Mouse (Mus musculus): ENCODE measurements around the gene Iqsec3.

DNA sequence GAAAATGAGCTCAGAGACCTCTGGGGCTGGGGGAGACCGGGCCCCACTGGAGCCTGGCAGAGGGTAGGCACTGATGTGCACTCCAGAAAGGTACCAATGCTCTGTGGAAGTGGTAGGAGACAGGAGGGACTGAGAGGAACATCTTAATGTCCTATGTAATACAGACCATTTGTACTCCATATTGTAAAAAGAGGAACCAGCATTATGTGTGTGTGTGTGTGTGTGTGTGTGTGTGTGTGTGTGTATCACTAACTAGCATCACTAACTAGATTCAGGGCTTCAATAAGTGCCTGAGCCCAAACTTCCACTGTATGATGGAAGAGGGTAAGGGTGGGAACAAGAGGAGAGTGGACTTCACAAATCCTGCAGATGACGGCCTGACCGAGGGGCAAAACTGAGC, 88.1 kb downstream of the Iqsec3 start:
- TF ChIP-seq ZNF384 (IDR thresholded peaks at IDR 0.05; ENCODE audit: low read depth, low read length), result no peak
- TF ChIP-seq HCFC1 (IDR thresholded peaks at IDR 0.05; ENCODE audit: borderline replicate concordance, insufficient read depth, low read length), result no peak
- TF ChIP-seq ZC3H11A (IDR thresholded peaks at IDR 0.05; ENCODE audit: borderline replicate concordance, low read depth, low read length), result no peak
- no peak for TF ChIP-seq CHD2 (IDR thresholded peaks at IDR 0.05; ENCODE audit: low read depth, low read length)
- TF ChIP-seq MAFK (IDR thresholded peaks at IDR 0.05; ENCODE audit: insufficient read depth, low read depth, low read length), result no peak
